Mouse (Mus musculus) forebrain, postnatal 0 days (tissue): ENCODE data around the gene Rbm6. TPM values are rescaled to one million over a fixed set of nuclear protein-coding genes. Genes with fewer than 3 reads are reported as not detected.

ENCODE experiments used
- ATAC-seq: fragments of 200-750 bp; cut with Nextera tagmentation; 2 replicates; pipeline ENCODE4 v1.8.0; 2017; ENCODE audit warnings: mild to moderate bottlenecking, moderate library complexity
- DNase-seq: peaks from one replicate; pipeline ENCODE4 v3.0.0-alpha.2; 2015
- H3K27ac ChIP-seq: fragments of 300-500 bp; sonication (generic); 2 replicates; pipeline ENCODE4 v1.5.1; 2014; ENCODE audit warnings: low read depth, mild to moderate bottlenecking, antibody characterized with exemption, low read length, moderate library complexity, mixed read lengths
- H3K27me3 ChIP-seq: fragments of 300-500 bp; sonication (generic); 2 replicates; pipeline ENCODE4 v1.6.1; 2014; ENCODE audit warnings: mild to moderate bottlenecking, low read length, mixed read lengths; ENCODE audit not compliant: insufficient read depth
- H3K36me3 ChIP-seq: fragments of 300-500 bp; sonication (generic); 2 replicates; pipeline ENCODE4 v1.6.1; 2014; ENCODE audit warnings: mild to moderate bottlenecking, moderate library complexity; ENCODE audit not compliant: insufficient read depth
- H3K4me1 ChIP-seq: fragments of 300-500 bp; sonication (generic); 2 replicates; pipeline ENCODE4 v1.6.1; 2014; ENCODE audit warnings: antibody characterized with exemption; ENCODE audit not compliant: insufficient read depth
- H3K4me2 ChIP-seq: fragments of 300-500 bp; sonication (generic); 2 replicates; pipeline ENCODE4 v1.6.1; 2014; ENCODE audit warnings: low read depth, mild to moderate bottlenecking, moderate library complexity
- H3K4me3 ChIP-seq: fragments of 300-500 bp; sonication (generic); 2 replicates; pipeline ENCODE4 v1.5.1; 2014; ENCODE audit warnings: low read depth, low read length, mixed read lengths
- H3K9ac ChIP-seq: fragments of 300-500 bp; sonication (generic); 2 replicates; pipeline ENCODE4 v1.6.1; 2014; ENCODE audit warnings: mild to moderate bottlenecking
- H3K9me3 ChIP-seq: fragments of 300-500 bp; sonication (generic); 2 replicates; pipeline ENCODE4 v1.6.1; 2016; ENCODE audit warnings: low read length
- CTCF ChIP-seq: sonication (generic); IDR thresholded peaks from 2 replicates; pipeline ENCODE4 v1.5.1; 2016; ENCODE audit warnings: antibody characterized with exemption, control low read depth, low read depth
- WGBS: fragments of 180-500 bp; shearing (Covaris S2); extraction: QIAGEN DNeasy Blood & Tissue Kit; methylation state at CpG from one replicate; pipeline ENCODE4 v1.1.7; 2014; 5-methylcytosine and 5-hydroxymethylcytosine counted together
- polyA plus RNA-seq: library from polyadenylated mRNA; unstranded; fragments of >200 nt; fragmentation: Nextera tagmentation; extraction: Ambion mirVana; gene quantifications from 2 replicates; pipeline ENCODE4 v1.2.1, GENCODE M21; 2015
- total RNA-seq: library from RNA; depleted of rRNA; stranded (reverse); fragments of >200 nt; gene quantifications from 2 replicates; pipeline ENCODE4 v1.2.3, GENCODE M21; 2014

The Rbm6 gene
- total and polyA plus RNA-seq, 2 experiments from 2014 or later: 59.5 to 78.3 TPM

- H3K36me3 ChIP-seq: peaks cover 50% of the 10 kb centered on the region
- WGBS: 19% methylated on average over 7 of the region's 7 CpGs
These were observed 134.8 kb downstream of the Rbm6 start for GRCm38 (mm10) chr9:107738020-107738840.

GRCm38 (mm10) chr9:107736185-107736485 is 136.9 kb downstream of the Rbm6 start:
- no peaks in the 10 kb centered on the region for H3K9me3 ChIP-seq
- WGBS: 2% methylated on average over 7 of the region's 7 CpGs
- H3K4me2 ChIP-seq: peak overlapping the region; percentile 34
- no peak for ATAC-seq
- no peaks in the 10 kb centered on the region for H3K27me3 ChIP-seq
- peak; percentile 39 for DNase-seq
- no peak overlapping the region for H3K4me3 ChIP-seq
- H3K27ac ChIP-seq: no peak overlapping the region; the same call in 1 of the 2 replicates
- H3K4me1 ChIP-seq: peaks cover 16% of the 10 kb centered on the region
- peaks cover 29% of the 10 kb centered on the region for H3K36me3 ChIP-seq
- TF ChIP-seq CTCF: no peak
- H3K9ac ChIP-seq: 0 out of 2 replicates have a peak overlapping the region, but pooled peaks have one; percentile 29

More at GRCm38 (mm10) chr9:107738020-107738840, 134.8 kb downstream of the Rbm6 start:
- H3K9me3 ChIP-seq: no peaks in the 10 kb centered on the region
- peak; percentile 98 for TF ChIP-seq CTCF
- no peaks in the 10 kb centered on the region for H3K27me3 ChIP-seq
- no peak overlapping the region for H3K4me2 ChIP-seq
- DNase-seq (peak; percentile 94), ATAC-seq (peak; percentile 81)
- peak overlapping the region; percentile 62 for H3K27ac ChIP-seq
- H3K4me3 ChIP-seq: no peak overlapping the region
- peaks cover 16% of the 10 kb centered on the region for H3K4me1 ChIP-seq
- H3K9ac ChIP-seq: no peak overlapping the region

GRCm38 (mm10) chr9:107735356-107736184 is 137.5 kb downstream of the Rbm6 start:
- no peak; the same call in 1 of the 2 replicates for ATAC-seq
- WGBS: 3% methylated on average over 17 of the region's 17 CpGs
- DNase-seq: no peak
- peak overlapping the region; percentile 29 for H3K9ac ChIP-seq
- peak overlapping the region; percentile 34 for H3K4me2 ChIP-seq
- no peaks in the 10 kb centered on the region for H3K9me3 ChIP-seq
- TF ChIP-seq CTCF: no peak; the same call in 1 of the 2 replicates
- peaks cover 24% of the 10 kb centered on the region for H3K36me3 ChIP-seq
- no peak overlapping the region for H3K4me3 ChIP-seq
- H3K27ac ChIP-seq: no peak overlapping the region; the same call in 1 of the 2 replicates
- peaks cover 16% of the 10 kb centered on the region for H3K4me1 ChIP-seq
- H3K27me3 ChIP-seq: no peaks in the 10 kb centered on the region

GRCm38 (mm10) chr9:107734567-107734971 is 138.5 kb downstream of the Rbm6 start:
- ATAC-seq: no peak
- H3K4me3 ChIP-seq: no peak overlapping the region
- peaks cover 23% of the 10 kb centered on the region for H3K4me1 ChIP-seq

GRCm38 (mm10) chr9:107729709-107730108 is 143.3 kb downstream of the Rbm6 start:
- Histone ChIP-seq H3K4me2 (no peak overlapping the region), H3K36me3 (no peaks in the 10 kb centered on the region), H3K9ac (no peak overlapping the region), H3K4me3 (no peak overlapping the region), H3K9me3 (no peaks in the 10 kb centered on the region), H3K4me1 (peaks cover 11% of the 10 kb centered on the region; the same call in 1 of the 2 replicates), H3K27ac (peak overlapping the region; percentile 73), H3K27me3 (no peaks in the 10 kb centered on the region)
- ATAC-seq (peak; percentile 59), DNase-seq (peak; percentile 72)
- TF ChIP-seq CTCF: no peak
- 16% methylated on average over 3 of the region's 3 CpGs for WGBS

More at GRCm38 (mm10) chr9:107734567-107734971, 138.5 kb downstream of the Rbm6 start:
- TF ChIP-seq CTCF: no peak
- Histone ChIP-seq H3K9me3 (no peaks in the 10 kb centered on the region), H3K4me2 (no peak overlapping the region), H3K36me3 (peaks cover 14% of the 10 kb centered on the region), H3K27ac (no peak overlapping the region; the same call in 1 of the 2 replicates), H3K9ac (no peak overlapping the region), H3K27me3 (no peaks in the 10 kb centered on the region)
- DNase-seq: no peak
- WGBS: 21% methylated on average over 7 of the region's 7 CpGs

- WGBS: 73% methylated on average over 6 of the region's 6 CpGs
- Histone ChIP-seq H3K27ac (peak overlapping the region; percentile 73), H3K27me3 (no peaks in the 10 kb centered on the region), H3K9me3 (no peaks in the 10 kb centered on the region), H3K4me3 (no peak overlapping the region), H3K4me1 (peaks cover 10% of the 10 kb centered on the region; the same call in 1 of the 2 replicates), H3K36me3 (no peaks in the 10 kb centered on the region), H3K4me2 (no peak overlapping the region), H3K9ac (no peak overlapping the region)
- no peak for DNase-seq
- 0 out of 2 replicates have a peak, but pooled peaks have one; percentile 5 for ATAC-seq
- no peak for TF ChIP-seq CTCF
These were observed 143.9 kb downstream of the Rbm6 start for GRCm38 (mm10) chr9:107728919-107729670.
